Mouse (Mus musculus): Measurements from ENCODE around the gene Pdcd6.

Pdcd6 gene

GRCm38 (mm10) chr13:74317170-74317849 lies at the start of gene Pdcd6:
Gene Pdcd6 (minus strand): TSS chr13:74317580.
- DNase-seq (ENCODE audit: low read depth) = peak; percentile 95

GRCm38 (mm10) chr13:74363859-74364235 lies 46.5 kb upstream of the Pdcd6 start, which contains the start of gene Lrrc14b:
Gene Lrrc14b (minus strand): TSS chr13:74364005.
- DNase-seq (ENCODE audit: low read depth) = peak; percentile 47

GRCm38 (mm10) chr13:74363176-74363858 lies 45.9 kb upstream of the Pdcd6 start:
- DNase-seq (ENCODE audit: low read depth) = no peak

GRCm38 (mm10) chr13:74362218-74362617 lies 44.8 kb upstream of the Pdcd6 start:
- no peak for DNase-seq (ENCODE audit: low read depth)

- no peak for DNase-seq (ENCODE audit: low read depth)
These were observed 39.1 kb upstream of the Pdcd6 start for GRCm38 (mm10) chr13:74356491-74356890.

GRCm38 (mm10) chr13:74350435-74350906 lies 33.1 kb upstream of the Pdcd6 start:
- DNase-seq (ENCODE audit: low read depth) = no peak

- peak; percentile 93 for DNase-seq (ENCODE audit: low read depth)
These were observed 32.4 kb upstream of the Pdcd6 start, which contains the start of the genes Sdha and Ccdc127 for GRCm38 (mm10) chr13:74349566-74350434. Gene Sdha (minus strand): TSS chr13:74350280. Gene Ccdc127 (plus strand): TSS chr13:74350309.

GRCm38 (mm10) chr13:74341036-74341435 lies 23.7 kb upstream of the Pdcd6 start:
- DNase-seq (ENCODE audit: low read depth) = no peak

GRCm38 (mm10) chr13:74329321-74329720 lies 11.9 kb upstream of the Pdcd6 start:
- DNase-seq (ENCODE audit: low read depth) = no peak

GRCm38 (mm10) chr13:74316789-74317169 lies 601 bp downstream of the Pdcd6 start:
- no peak for DNase-seq (ENCODE audit: low read depth)

- no peak for DNase-seq (ENCODE audit: low read depth)
These were observed 994 bp downstream of the Pdcd6 start for GRCm38 (mm10) chr13:74316386-74316785.

GRCm38 (mm10) chr13:74314616-74315015 lies 2.8 kb downstream of the Pdcd6 start:
- DNase-seq (ENCODE audit: low read depth) = no peak

- DNase-seq (ENCODE audit: low read depth) = no peak
These were observed 11.6 kb downstream of the Pdcd6 start for GRCm38 (mm10) chr13:74305780-74306179.

GRCm38 (mm10) chr13:74305380-74305779 lies 12.0 kb downstream of the Pdcd6 start:
- no peak for DNase-seq (ENCODE audit: low read depth)

- no peak for DNase-seq (ENCODE audit: low read depth)
These were observed 15.0 kb downstream of the Pdcd6 start for GRCm38 (mm10) chr13:74302050-74303037.

GRCm38 (mm10) chr13:74301607-74301984 lies 15.8 kb downstream of the Pdcd6 start:
- no peak for DNase-seq (ENCODE audit: low read depth)

GRCm38 (mm10) chr13:74300925-74301606 lies 16.3 kb downstream of the Pdcd6 start:
- peak; percentile 30 for DNase-seq (ENCODE audit: low read depth)

- peak; percentile 17 for DNase-seq (ENCODE audit: low read depth)
These were observed 21.0 kb downstream of the Pdcd6 start for GRCm38 (mm10) chr13:74296376-74296775.

GRCm38 (mm10) chr13:74292167-74292566 lies 25.2 kb downstream of the Pdcd6 start, which contains the start of gene Ahrr:
Gene Ahrr (minus strand): TSS chr13:74292331.
- no peak for DNase-seq (ENCODE audit: low read depth)

- DNase-seq (ENCODE audit: low read depth) = no peak
These were observed 27.7 kb downstream of the Pdcd6 start for GRCm38 (mm10) chr13:74289646-74290045.
